In genomic region chr6:49166318-49166717, GRCm38 (mm10) we compare ENCODE assay signal across 26 mouse cellular contexts. TPM values are rescaled to one million over a fixed set of nuclear protein-coding genes. Genes with fewer than 3 reads are reported as not detected.
DNase-seq lines count a peak whose midpoint lies in the region; ATAC-seq and TF ChIP-seq lines count a peak whose summit lies in the region.
"Had no signal": no experiment of that assay in that cellular context is flagged by ENCODE, and none has a peak within 500 bp of the region (broad histone marks: within the 10 kb centered on the region; RNA-seq: fewer than 3 reads in every experiment).

No protein-coding gene starts in this region.

- H3K9me3 ChIP-seq in hindbrain, postnatal 0 days (ENCODE audit: low read length), result no peaks in the 10 kb centered on the region
- H3K9me3 ChIP-seq in hindbrain, embryonic 14.5 days (ENCODE audit: control insufficient read depth, low read length), result no peaks in the 10 kb centered on the region
- H3K9me3 ChIP-seq in liver, postnatal 0 days (ENCODE audit: low read length), result no peaks in the 10 kb centered on the region
- no peaks in the 10 kb centered on the region for H3K9me3 ChIP-seq in liver, embryonic 11.5 days (ENCODE audit: control insufficient read depth, low read length)
- H3K9me3 ChIP-seq: heart, embryonic 12.5 days; heart, embryonic 15.5 days had no signal

- intact Hi-C loops in left cerebral cortex, adult 2 months (cut with DNase I), result no loop called here

- no peak for TF ChIP-seq EP300 in liver, postnatal 0 days (IDR thresholded peaks at IDR 0.05; ENCODE audit: low read depth)

- H3K9ac ChIP-seq in hindbrain, postnatal 0 days (replicated peaks; ENCODE audit: low read length), result no peak overlapping the region
- H3K9ac ChIP-seq in hindbrain, embryonic 14.5 days, result no peak overlapping the region
- H3K9ac ChIP-seq in liver, postnatal 0 days (replicated peaks), result no peak overlapping the region
- H3K9ac ChIP-seq in liver, embryonic 11.5 days (ENCODE audit: low read depth, low read length), result no peak overlapping the region
- H3K9ac ChIP-seq: forebrain, postnatal 0 days; heart, embryonic 12.5 days; heart, embryonic 15.5 days had no signal

- H3K4me3 ChIP-seq in hindbrain, postnatal 0 days (ENCODE audit: low read length), result no peak overlapping the region
- no peak overlapping the region for H3K4me3 ChIP-seq in hindbrain, embryonic 14.5 days (replicated peaks; ENCODE audit: low read length)
- no peak overlapping the region for H3K4me3 ChIP-seq in liver, postnatal 0 days (ENCODE audit: low read depth, low read length)
- H3K4me3 ChIP-seq in liver, embryonic 11.5 days (ENCODE audit: low read depth, low read length), result no peak overlapping the region
- H3K4me3 ChIP-seq in left cerebral cortex, adult 2 months, result no peak overlapping the region
- H3K4me3 ChIP-seq: gastrocnemius, adult 2 months; heart, embryonic 12.5 days; heart, embryonic 15.5 days had no signal

- H3K4me2 ChIP-seq in hindbrain, postnatal 0 days (ENCODE audit: low read depth, low read length), result no peak overlapping the region
- H3K4me2 ChIP-seq in hindbrain, embryonic 14.5 days (replicated peaks), result no peak overlapping the region
- H3K4me2 ChIP-seq in liver, postnatal 0 days (ENCODE audit: low read depth, low read length), result no peak overlapping the region
- H3K4me2 ChIP-seq in liver, embryonic 11.5 days, result no peak overlapping the region
- H3K4me2 ChIP-seq: heart, embryonic 12.5 days; heart, embryonic 15.5 days had no signal

- H3K4me1 ChIP-seq in hindbrain, postnatal 0 days (ENCODE audit: insufficient read depth, low read length), result no peaks in the 10 kb centered on the region
- H3K4me1 ChIP-seq in hindbrain, embryonic 14.5 days (replicated peaks; ENCODE audit: control insufficient read depth, insufficient read depth, low read length), result peaks cover 17% of the 10 kb centered on the region; the same call in 1 of the 2 replicates
- peaks cover 3% of the 10 kb centered on the region for H3K4me1 ChIP-seq in liver, postnatal 0 days (ENCODE audit: insufficient read depth)
- peaks cover 3% of the 10 kb centered on the region; the same call in 1 of the 2 replicates for H3K4me1 ChIP-seq in liver, embryonic 11.5 days (replicated peaks; ENCODE audit: control insufficient read depth, insufficient read depth, low read length)

- ATAC-seq in hindbrain, postnatal 0 days, result 0 out of 2 replicates have a peak, but pooled peaks have one; percentile 38
- ATAC-seq in hindbrain, embryonic 14.5 days (ENCODE audit: low FRiP score), result no peak
- ATAC-seq in liver, postnatal 0 days, result peak; percentile 80
- ATAC-seq in liver, embryonic 11.5 days (replicated peaks; ENCODE audit: low FRiP score), result no peak; the same call in 1 of the 2 replicates
- ATAC-seq: forebrain, embryonic 14.5 days; forebrain, postnatal 0 days; hindbrain, embryonic 16.5 days; inflammation-experienced regulatory T-cells, adult 6 months; intestine, embryonic 16.5 days had no signal

- H3K27ac ChIP-seq in hindbrain, postnatal 0 days, result no peak overlapping the region
- H3K27ac ChIP-seq in hindbrain, embryonic 14.5 days, result no peak overlapping the region
- H3K27ac ChIP-seq in liver, postnatal 0 days (ENCODE audit: low read depth), result peak overlapping the region; percentile 89
- H3K27ac ChIP-seq in liver, embryonic 11.5 days (ENCODE audit: low read depth, low read length), result no peak overlapping the region
- H3K27ac ChIP-seq in left cerebral cortex, adult 2 months, result no peak overlapping the region
- H3K27ac ChIP-seq: gastrocnemius, adult 2 months; heart, embryonic 15.5 days had no signal

- no peaks in the 10 kb centered on the region for H3K36me3 ChIP-seq in hindbrain, postnatal 0 days (ENCODE audit: insufficient read depth, low read length)
- H3K36me3 ChIP-seq in hindbrain, embryonic 14.5 days (replicated peaks; ENCODE audit: control insufficient read depth, insufficient read depth), result no peaks in the 10 kb centered on the region
- no peaks in the 10 kb centered on the region for H3K36me3 ChIP-seq in liver, postnatal 0 days (replicated peaks; ENCODE audit: insufficient read depth, low read length)
- H3K36me3 ChIP-seq in liver, embryonic 11.5 days (ENCODE audit: control insufficient read depth, insufficient read depth, low read length), result no peaks in the 10 kb centered on the region
- H3K36me3 ChIP-seq: heart, embryonic 15.5 days had no signal

- no peak for DNase-seq in hindbrain, postnatal 0 days (ENCODE audit: low spot score)
- DNase-seq in hindbrain, embryonic 14.5 days (ENCODE audit: low spot score), result no peak
- no peak for DNase-seq in liver, postnatal 0 days
- no peak for DNase-seq in liver, embryonic 11.5 days (ENCODE audit: low spot score)
- DNase-seq in ES-CJ7 (ENCODE audit: low read depth, low spot score), result peak; percentile 36
- peak; percentile 45 for DNase-seq in fat pad, adult 2 months (ENCODE audit: extremely low read depth, low read depth, low spot score)
- no peak for DNase-seq in left cerebral cortex, adult 2 months (ENCODE audit: extremely low spot score in 1 of 2, low spot score in 2 of 2)
- DNase-seq in adrenal gland, postnatal 14 days, result no peak
- DNase-seq: adrenal gland, adult 2 months; adrenal gland, postnatal 25 days; B cell, adult 2 months; cerebellum, adult 11-12 months; cerebellum, adult 9-10 months; forebrain, postnatal 0 days; gastrocnemius, adult 2 months; gastrocnemius, postnatal 14 days; heart, adult 18-20 months; heart, postnatal 10 days; heart, postnatal 36 days had no signal

- 73% methylated on average over 8 of the region's 8 CpGs for WGBS in hindbrain, postnatal 0 days
- 77% methylated on average over 8 of the region's 8 CpGs for WGBS in hindbrain, embryonic 14.5 days
- 64% methylated on average over 8 of the region's 8 CpGs for WGBS in liver, postnatal 0 days (ENCODE audit: insufficient replicate concordance)
- 74% methylated on average over 8 of the region's 8 CpGs for WGBS in liver, embryonic 11.5 days

- no peaks in the 10 kb centered on the region for H3K27me3 ChIP-seq in hindbrain, postnatal 0 days (ENCODE audit: insufficient read depth, low read length)
- no peaks in the 10 kb centered on the region for H3K27me3 ChIP-seq in hindbrain, embryonic 14.5 days (ENCODE audit: control insufficient read depth, insufficient read depth, low read length)
- H3K27me3 ChIP-seq in liver, postnatal 0 days (ENCODE audit: insufficient read depth, low read length), result no peaks in the 10 kb centered on the region
- H3K27me3 ChIP-seq in liver, embryonic 11.5 days (replicated peaks; ENCODE audit: control insufficient read depth, insufficient read depth, low read length), result no peaks in the 10 kb centered on the region
- H3K27me3 ChIP-seq: CH12.LX; heart, embryonic 12.5 days; heart, embryonic 15.5 days had no signal

- TF ChIP-seq CTCF in hindbrain, postnatal 0 days (IDR thresholded peaks at IDR 0.05; ENCODE audit: low read depth), result no peak
- TF ChIP-seq CTCF in liver, postnatal 0 days (IDR thresholded peaks at IDR 0.05; ENCODE audit: low read depth), result no peak
- no peak for TF ChIP-seq CTCF in left cerebral cortex, adult 2 months (IDR thresholded peaks at IDR 0.05)

RNA-seq across cellular contexts. Expression of gene Igf2bp3, which starts 48.4 kb away (rescaled TPM):
- 8.9 and 13.3 TPM in 2 replicates for total RNA-seq in hindbrain, postnatal 0 days (2014; rRNA removed)
- polyA plus RNA-seq in hindbrain, postnatal 0 days (2015; fragmentation: Nextera tagmentation; extraction: Ambion mirVana), result 16.1 and 16.6 TPM in 2 replicates
- 25.4 and 30.4 TPM in 2 replicates for polyA plus RNA-seq in hindbrain, embryonic 14.5 days (2014; fragmentation: Nextera tagmentation; extraction: Ambion mirVana)
- 29.7 and 31.3 TPM in 2 replicates for polyA plus RNA-seq in liver, postnatal 0 days (2015; fragmentation: Nextera tagmentation; extraction: Ambion mirVana)
- polyA plus RNA-seq in liver, embryonic 11.5 days (2014; fragmentation: Nextera tagmentation; extraction: Ambion mirVana), result 57.8 and 61.5 TPM in 2 replicates
- total RNA-seq in left cerebral cortex, adult 2 months (2021), result under 1 TPM in 1 of 2 experiments, not detected in 1; 0.35 TPM
- 2.8 and 3.1 TPM in 2 replicates for total RNA-seq in adrenal gland, postnatal 14 days (2021)
- total RNA-seq: heart, adult 18-20 months had no signal

Comparison
In these comparisons a context has a peak if more than half of its experiments do, and no peak if none do; other contexts are left out.
1. ATAC-seq: peak in hindbrain, postnatal 0 days (single experiment) and liver, postnatal 0 days (single experiment); none in hindbrain, embryonic 14.5 days (single experiment) and liver, embryonic 11.5 days (single experiment).
2. DNase-seq: peak in ES-CJ7 (single experiment) and fat pad, adult 2 months (single experiment); none in hindbrain, postnatal 0 days (single experiment), hindbrain, embryonic 14.5 days (single experiment), liver, postnatal 0 days (single experiment), liver, embryonic 11.5 days (single experiment), left cerebral cortex, adult 2 months (0 of 2) and adrenal gland, postnatal 14 days (single experiment).